Mouse (Mus musculus) bone marrow macrophage, adult 2 months (primary cell): ENCODE results near the gene Iqschfp. TPM values are rescaled to one million over a fixed set of nuclear protein-coding genes. Genes with fewer than 3 reads are reported as not detected.
A peak's percentile ranks its signal among the peaks of the same experiment; 100 is the strongest.

Experiments
- H3K27ac ChIP-seq: 2 replicates; pipeline ENCODE4 v1.5.1; 2012; ENCODE audit warnings: low read depth, low read length; ENCODE audit not compliant: insufficient read depth
- H3K4me1 ChIP-seq: 2 replicates; pipeline ENCODE4 v1.6.1; 2012; ENCODE audit warnings: low read length; ENCODE audit not compliant: control insufficient read depth, insufficient read depth
- H3K4me3 ChIP-seq: 2 replicates; pipeline ENCODE4 v1.5.1; 2012; ENCODE audit warnings: mild to moderate bottlenecking, low read length, moderate library complexity; ENCODE audit not compliant: insufficient read depth
- CTCF ChIP-seq: IDR thresholded peaks from 2 replicates; pipeline ENCODE4 v1.5.1; 2012; ENCODE audit warnings: low read depth, mild to moderate bottlenecking, low read length, moderate library complexity
- POLR2A ChIP-seq: IDR thresholded peaks from 2 replicates; pipeline ENCODE4 v1.6.1; 2012; ENCODE audit warnings: mild to moderate bottlenecking, low read depth, low read length, borderline replicate concordance
- polyA plus RNA-seq: library from polyadenylated mRNA; stranded (reverse); fragments of >200 nt; gene quantifications from 2 replicates; pipeline ENCODE4 v1.2.4, GENCODE M21; 2012; ENCODE audit not compliant: missing spikeins, insufficient read depth, insufficient read length

Gene Iqschfp
- polyA plus RNA-seq, 1 experiment, result not detected

DNA sequence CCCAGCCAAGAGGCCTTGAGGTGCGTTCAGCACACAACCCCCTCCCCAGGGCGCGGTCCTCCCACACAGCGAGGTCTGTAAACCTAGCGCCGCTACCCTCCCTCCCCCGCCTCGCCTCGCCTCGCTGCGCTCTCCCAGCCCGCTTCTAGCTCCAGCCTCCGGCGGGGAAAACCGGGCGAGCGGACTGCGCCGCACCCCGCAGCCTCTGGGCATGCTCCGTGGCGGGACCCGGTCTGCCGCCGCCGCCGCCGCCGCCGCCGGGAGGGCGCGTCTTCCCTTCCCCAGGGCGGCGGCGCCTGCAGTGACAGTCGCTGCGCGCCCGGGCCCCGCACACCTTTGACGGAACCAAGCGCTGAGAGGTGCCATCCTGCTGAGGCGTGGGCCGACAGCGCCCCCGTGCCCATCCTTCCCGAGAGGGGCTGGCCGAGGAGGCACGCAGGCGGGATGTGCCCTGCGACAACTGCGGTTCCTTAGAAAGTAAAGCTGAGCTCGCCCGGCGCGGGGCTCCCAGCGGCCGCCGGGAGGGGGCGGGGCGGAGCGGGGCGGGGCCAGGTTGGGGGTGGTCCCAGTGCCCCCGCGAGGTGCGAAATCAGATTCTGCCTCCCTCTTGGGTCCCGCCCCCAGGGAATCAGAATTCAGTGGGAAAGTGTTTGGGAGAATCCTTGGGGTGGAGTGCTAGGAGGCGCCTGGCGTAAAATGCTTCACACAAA lies 601.7 kb downstream of the Iqschfp start:
- Histone ChIP-seq H3K4me3 (peak overlapping the region; percentile 61), H3K27ac (no peak overlapping the region), H3K4me1 (no peaks in the 10 kb centered on the region)
- TF ChIP-seq CTCF (no peak), POLR2A (no peak)

DNA sequence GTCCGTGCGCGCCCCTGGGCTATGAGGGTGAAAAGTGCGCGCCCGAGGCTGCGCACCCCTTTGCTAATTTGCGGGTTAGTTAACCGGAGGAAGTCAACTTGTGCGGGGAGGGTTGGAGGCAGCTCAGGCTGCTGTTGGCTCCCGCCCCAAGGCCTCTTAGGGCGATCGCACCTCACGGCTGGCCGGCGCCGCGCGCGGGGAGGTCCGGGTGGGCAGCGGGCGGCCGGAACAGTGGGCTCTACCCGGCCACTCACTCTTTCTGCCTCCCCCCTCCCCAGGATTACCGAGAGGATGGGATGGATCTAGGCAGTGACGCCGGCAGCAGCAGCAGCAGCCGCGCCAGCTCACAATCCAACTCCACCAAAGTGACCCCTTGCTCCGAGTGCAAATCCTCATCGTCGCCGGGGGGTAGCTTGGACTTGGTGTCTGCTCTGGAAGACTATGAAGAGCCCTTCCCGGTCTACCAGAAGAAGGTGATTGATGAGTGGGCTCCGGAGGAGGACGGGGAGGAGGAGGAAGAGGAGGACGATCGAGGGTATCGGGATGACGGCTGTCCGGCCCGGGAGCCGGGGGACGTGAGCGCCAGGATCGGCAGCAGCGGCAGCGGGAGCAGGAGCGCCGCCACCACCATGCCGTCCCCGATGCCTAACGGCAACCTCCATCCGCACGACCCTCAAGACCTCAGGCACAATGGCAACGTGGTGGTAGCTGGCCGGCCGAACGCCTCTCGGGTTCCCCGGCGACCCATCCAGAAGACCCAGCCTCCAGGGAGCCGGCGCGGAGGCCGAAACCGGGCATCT lies 602.5 kb downstream of the Iqschfp start:
- no peak overlapping the region for H3K27ac ChIP-seq
- H3K4me1 ChIP-seq, result no peaks in the 10 kb centered on the region
- TF ChIP-seq POLR2A (no peak), CTCF (no peak)
- peak overlapping the region; percentile 61 for H3K4me3 ChIP-seq

DNA sequence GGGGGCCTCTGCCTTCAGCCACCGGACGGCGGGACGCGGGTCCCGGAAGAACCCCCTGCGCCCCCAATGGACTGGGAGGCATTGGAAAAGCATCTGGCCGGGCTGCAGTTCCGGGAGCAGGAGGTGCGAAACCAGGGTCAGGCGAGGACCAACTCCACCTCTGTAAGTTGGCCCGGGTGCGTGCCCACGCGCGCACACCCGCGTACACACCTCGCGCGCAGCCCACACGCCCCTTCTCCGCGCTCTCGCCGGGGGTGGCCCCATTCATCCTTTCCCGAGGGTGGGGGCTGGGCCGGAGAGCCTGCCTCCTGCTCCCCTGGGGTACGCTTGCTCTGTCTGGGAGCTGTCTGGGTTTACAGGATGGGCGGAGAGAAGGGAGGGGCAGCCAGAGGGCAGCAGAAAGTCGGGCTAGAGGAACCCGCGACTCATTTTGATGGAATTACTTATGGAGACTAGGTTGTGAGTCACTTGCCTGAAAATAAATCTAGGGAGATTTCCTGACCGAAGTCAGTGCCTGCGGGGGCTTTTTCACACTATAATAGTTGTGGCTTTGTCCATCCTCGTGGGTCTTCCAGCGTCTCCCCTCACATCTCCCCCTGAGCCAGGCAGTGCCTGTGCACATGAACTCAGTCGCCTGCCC lies 603.2 kb downstream of the Iqschfp start:
- Histone ChIP-seq H3K4me1 (no peaks in the 10 kb centered on the region), H3K4me3 (peak overlapping the region; percentile 61), H3K27ac (no peak overlapping the region)
- TF ChIP-seq POLR2A, result no peak
- TF ChIP-seq CTCF, result no peak

DNA sequence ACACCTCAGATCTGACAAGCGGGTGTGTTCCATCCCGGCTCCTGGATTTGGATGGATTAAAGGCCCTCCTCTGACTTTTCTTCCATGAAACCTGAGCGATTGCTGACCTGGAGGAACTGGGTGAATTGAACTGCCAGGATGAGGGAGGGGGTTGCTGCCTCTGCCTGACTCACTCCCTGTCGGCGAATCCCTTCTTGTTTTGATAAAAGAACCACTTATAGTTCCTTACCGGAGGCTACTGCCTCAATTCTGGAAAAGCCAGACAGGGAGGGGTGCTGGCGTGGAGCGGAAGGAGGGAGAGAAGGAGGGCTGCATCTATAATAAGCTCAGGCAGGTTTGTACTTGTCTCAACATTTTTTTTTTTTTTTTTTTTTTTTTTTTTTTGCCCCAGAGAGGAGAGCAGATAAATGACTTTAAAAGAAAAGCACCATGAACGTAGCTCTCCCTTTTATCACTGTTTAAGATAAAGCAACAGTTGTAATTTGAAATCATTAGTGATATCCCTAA lies 603.8 kb downstream of the Iqschfp start:
- no peak overlapping the region for H3K27ac ChIP-seq
- H3K4me1 ChIP-seq, result no peaks in the 10 kb centered on the region
- H3K4me3 ChIP-seq, result no peak overlapping the region
- TF ChIP-seq POLR2A (no peak), CTCF (no peak)

DNA sequence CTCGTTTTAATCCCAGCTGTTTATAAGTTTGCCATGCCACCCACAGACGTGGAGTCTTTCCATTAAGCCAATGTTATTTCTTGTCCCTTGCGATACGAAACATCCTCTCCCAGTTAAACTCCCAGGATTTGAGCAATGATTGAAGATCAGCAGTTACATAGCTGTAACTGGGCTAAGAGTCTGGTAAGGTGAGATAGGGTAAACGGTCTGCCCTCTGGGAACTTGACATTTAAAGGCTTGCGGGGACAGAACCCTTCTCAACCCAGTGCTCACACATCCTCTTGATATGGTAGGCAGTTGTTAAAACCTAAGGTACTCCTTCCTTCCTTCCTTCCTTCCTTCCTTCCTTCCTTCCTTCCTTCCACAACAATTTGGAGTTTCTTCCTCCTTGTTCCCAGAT lies 604.5 kb downstream of the Iqschfp start:
- Histone ChIP-seq H3K4me1 (no peaks in the 10 kb centered on the region), H3K27ac (no peak overlapping the region), H3K4me3 (no peak overlapping the region)
- no peak for TF ChIP-seq CTCF
- TF ChIP-seq POLR2A, result no peak

DNA sequence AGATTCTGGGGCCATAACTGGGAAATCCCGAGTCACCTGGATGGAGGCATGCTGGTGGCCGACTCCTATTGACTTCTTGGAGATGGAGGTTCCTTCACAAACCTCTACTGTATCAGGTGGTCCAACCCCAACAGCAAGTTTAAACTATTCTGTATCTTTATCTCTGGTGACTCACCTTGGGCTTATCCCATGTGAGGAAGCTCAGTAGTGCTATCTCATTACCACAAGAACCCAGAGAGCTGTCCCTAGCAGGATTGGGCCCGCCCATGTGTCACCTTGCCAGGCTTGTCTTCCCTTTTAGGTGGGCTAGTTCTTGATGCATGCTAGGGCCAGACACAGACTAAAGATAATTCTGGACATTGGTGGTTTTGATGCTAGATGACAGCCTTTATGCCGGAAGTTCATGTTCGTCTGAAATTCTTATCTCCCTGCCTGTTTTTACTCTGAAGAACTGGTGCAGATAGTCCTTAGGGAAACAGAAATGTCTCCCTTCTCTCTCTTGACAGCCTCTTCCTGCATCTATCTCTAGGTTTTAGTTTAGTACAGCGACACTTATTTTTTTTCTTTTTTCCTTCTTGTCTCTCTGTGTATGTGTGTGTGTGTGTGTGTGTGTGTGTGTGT lies 607.6 kb downstream of the Iqschfp start:
- Histone ChIP-seq H3K4me3 (no peak overlapping the region), H3K27ac (no peak overlapping the region)
- TF ChIP-seq POLR2A (no peak), CTCF (no peak)

DNA sequence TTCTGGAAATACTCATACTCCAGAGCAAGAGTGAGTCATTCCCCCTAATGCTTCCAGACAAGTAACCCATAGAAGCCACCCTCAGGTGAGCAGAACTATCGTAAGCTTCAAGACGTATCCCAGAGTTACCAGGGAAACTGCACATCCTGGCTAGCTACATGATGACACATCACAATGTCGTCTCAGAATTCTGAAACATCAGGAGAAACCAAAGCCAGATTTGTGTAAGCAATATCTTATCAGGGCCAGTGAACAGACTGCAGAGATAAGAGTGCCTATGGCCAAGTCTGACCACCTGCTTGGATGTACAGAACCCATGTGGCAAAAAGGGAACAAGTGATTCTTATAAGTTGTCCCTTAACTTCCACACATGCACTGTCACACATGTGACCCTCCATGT lies 612.8 kb downstream of the Iqschfp start:
- H3K4me3 ChIP-seq, result no peak overlapping the region
- H3K27ac ChIP-seq, result no peak overlapping the region
- TF ChIP-seq CTCF (no peak), POLR2A (no peak)
- no peaks in the 10 kb centered on the region for H3K4me1 ChIP-seq

More for the DNA sequence above, 607.6 kb downstream of the Iqschfp start:
- H3K4me1 ChIP-seq, result no peaks in the 10 kb centered on the region

DNA sequence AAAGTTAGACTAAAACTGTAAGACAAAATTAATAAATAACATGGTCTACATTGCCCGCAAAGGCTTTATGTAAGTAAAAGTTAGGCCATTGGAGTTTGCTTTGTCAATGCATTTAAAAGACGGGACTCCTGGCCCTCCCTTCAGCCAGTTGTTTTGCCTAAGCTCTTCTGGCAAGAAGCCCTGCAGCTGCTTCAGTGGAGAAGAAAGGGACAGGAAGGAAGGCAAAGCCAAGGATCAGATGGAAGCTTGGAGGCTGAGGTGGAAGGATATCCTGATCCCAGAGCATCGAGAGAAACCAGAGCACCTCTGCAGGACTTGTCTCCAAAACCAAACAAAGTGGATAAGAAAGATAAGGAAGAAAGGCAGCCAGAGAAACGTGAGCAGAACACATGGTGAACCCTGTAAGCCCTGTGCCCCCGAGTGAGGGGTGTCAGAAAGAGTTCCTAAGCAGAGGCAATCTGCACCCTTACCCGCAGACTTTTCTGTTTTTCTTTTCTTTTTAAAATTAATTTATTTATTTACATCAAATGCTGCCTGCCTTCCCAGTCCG lies 614.8 kb downstream of the Iqschfp start:
- Histone ChIP-seq H3K27ac (no peak overlapping the region), H3K4me1 (no peaks in the 10 kb centered on the region), H3K4me3 (no peak overlapping the region)
- TF ChIP-seq POLR2A (no peak), CTCF (no peak)

DNA sequence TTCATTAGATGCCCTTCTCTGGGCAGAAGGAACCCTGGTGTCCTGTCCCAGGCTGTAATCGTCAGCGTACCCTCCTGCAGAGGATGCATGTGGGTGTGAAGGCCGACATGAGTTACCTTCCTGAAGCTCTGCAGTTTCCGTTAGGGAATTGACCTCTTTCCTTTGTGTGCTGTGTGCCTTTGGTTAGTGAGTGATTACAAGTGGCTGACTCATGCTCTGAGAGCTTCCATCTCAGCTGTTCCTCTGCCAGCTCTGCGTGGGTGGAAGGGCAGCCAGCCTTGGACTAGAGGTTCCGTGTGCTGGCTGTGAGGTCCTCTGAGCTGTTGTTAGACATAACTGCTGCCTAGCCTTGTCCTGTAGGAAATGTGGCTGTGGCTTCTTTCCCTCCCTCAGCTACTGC lies 616.6 kb downstream of the Iqschfp start:
- TF ChIP-seq POLR2A, result no peak
- Histone ChIP-seq H3K4me3 (no peak overlapping the region), H3K4me1 (no peaks in the 10 kb centered on the region), H3K27ac (no peak overlapping the region)

DNA sequence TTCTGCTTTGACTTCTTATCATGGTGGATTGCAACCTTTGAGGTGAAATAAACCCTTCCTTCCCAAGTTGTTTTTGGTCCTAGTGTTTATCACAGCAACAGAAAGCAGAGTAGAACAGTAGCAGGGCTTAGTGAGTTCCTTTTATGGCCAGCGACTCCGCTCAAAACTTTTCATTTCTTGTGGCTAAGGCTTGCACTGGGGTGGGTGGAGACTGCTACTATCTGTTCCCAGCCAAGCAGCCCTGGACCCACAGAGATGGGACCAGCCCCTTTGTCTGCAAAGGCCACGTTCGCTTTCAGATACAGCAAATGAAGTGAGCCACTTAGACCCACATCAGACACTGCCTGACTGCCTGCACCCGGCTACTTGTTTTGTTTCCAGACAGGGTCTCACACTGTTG lies 618.8 kb downstream of the Iqschfp start:
- Histone ChIP-seq H3K4me1 (no peaks in the 10 kb centered on the region), H3K27ac (no peak overlapping the region), H3K4me3 (no peak overlapping the region)
- TF ChIP-seq CTCF, result no peak
- no peak for TF ChIP-seq POLR2A
